Mouse (Mus musculus) megakaryocyte-erythroid progenitor cell, adult 5 weeks (primary cell): ENCODE measurements around the gene Drd1. TPM values are rescaled to one million over a fixed set of nuclear protein-coding genes. Genes with fewer than 3 reads are reported as not detected.

Source experiments
- polyA plus RNA-seq: library from polyadenylated mRNA; stranded (reverse); fragments of >175 nt; gene quantifications from 2 replicates; pipeline ENCODE4 v1.2.3, GENCODE M21; 2012

Gene Drd1
- not detected in 2 replicates for polyA plus RNA-seq

DNA sequence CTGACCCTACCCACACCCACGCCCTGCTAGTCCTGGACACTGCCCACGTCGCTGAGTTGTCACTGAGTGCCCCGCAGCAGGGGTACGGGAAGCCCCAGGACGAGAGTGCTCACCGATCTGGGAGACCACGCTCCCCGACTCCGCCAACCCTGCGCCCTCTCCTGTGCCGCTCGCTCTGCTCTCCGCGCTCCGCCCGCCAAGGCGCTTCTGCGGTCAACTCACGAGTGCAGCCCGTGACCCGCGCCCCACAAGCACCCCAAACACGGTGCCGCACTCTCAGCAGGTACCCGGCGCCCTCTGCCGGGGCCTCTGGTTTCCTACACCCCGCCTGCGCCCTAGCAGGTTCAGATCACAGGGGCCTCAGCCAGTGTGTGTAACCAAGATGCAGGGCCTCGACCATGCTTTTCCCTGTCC lies at the start of gene Drd1:
Gene Drd1, minus strand, starts transcription at position 258 of the 414 bp plus-strand sequence.

DNA sequence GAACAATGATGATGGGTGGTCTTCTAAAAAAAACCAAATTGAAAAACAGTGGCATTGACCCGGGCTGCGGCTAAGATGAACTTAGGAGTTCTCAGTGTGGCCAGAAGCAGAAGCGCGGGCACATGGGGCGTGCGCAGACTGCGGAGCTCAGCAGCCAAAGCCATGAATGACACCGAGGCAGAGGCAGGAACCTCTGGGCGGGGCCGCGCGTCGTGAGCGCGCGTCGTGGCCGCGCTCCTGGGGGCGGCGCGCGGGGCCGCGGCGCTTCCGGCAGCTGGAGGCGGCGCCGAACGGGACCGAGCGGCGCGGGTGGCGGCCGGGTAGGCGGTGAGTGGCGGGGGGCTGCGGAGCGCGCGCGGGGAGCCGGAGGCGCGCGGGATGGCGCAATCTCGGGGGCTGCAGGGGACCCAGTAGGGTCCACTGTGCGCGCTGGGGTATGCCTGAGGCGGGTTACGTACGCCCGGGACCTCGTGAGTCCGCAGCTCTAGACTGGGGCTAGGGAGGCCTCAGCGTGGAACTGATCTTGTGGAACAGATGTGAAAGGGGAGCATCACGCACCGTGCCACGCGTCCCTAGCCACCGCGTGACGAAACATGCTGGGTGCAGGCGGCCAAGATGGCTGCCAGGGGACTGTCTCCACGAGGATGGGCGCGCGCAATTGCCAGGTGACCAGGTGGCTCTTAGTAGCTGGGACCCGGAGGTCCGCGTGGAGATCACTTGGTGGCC lies 16.3 kb upstream of the Drd1 start, which contains the start of gene Sfxn1:
Gene Sfxn1, plus strand, starts transcription at position 264 of the 726 bp plus-strand sequence.

Other genes starting within 250 kb of the Drd1 start
- gene Sfxn1, start 16.2 kb upstream of the Drd1 start, polyA plus RNA-seq: 21.3 and 23.3 TPM in 2 replicates
- gene Hrh2, start 136.4 kb upstream of the Drd1 start, polyA plus RNA-seq: 1.2 and 1.5 TPM in 2 replicates